Mouse (Mus musculus) midbrain, postnatal 0 days (tissue): Measurements from ENCODE around the gene Adcyap1r1. TPM values are rescaled to one million over a fixed set of nuclear protein-coding genes. Genes with fewer than 3 reads are reported as not detected.

Experiments used
- ATAC-seq: fragments of 200-750 bp; cut with Nextera tagmentation; 2 replicates; pipeline ENCODE4 v1.8.0; 2017; ENCODE audit warnings: moderate number of reproducible peaks, mild to moderate bottlenecking, moderate TSS enrichment, moderate library complexity; ENCODE audit not compliant: low FRiP score
- DNase-seq: peaks from one replicate; pipeline ENCODE4 v3.0.0-alpha.2; 2015; ENCODE audit warnings: low spot score
- H3K27ac ChIP-seq: fragments of 300-500 bp; sonication (generic); 2 replicates; pipeline ENCODE4 v1.5.1; 2014; ENCODE audit warnings: low read depth, mild to moderate bottlenecking, low read length, mixed read lengths
- H3K27me3 ChIP-seq: fragments of 300-500 bp; sonication (generic); 2 replicates; pipeline ENCODE4 v1.6.1; 2014; ENCODE audit warnings: low read length, control low read depth, mixed read lengths; ENCODE audit not compliant: insufficient read depth
- H3K36me3 ChIP-seq: fragments of 300-500 bp; sonication (generic); 2 replicates; pipeline ENCODE4 v1.6.1; 2014; ENCODE audit warnings: low read length, control low read depth, mixed read lengths; ENCODE audit not compliant: insufficient read depth
- H3K4me1 ChIP-seq: fragments of 300-500 bp; sonication (generic); 2 replicates; pipeline ENCODE4 v1.6.1; 2014; ENCODE audit warnings: mild to moderate bottlenecking, control low read depth, antibody characterized with exemption, low read length, mixed read lengths; ENCODE audit not compliant: insufficient read depth
- H3K4me2 ChIP-seq: fragments of 300-500 bp; sonication (generic); 2 replicates; pipeline ENCODE4 v1.6.1; 2014; ENCODE audit warnings: low read depth, mild to moderate bottlenecking, low read length, mixed read lengths; ENCODE audit not compliant: poor library complexity, severe bottlenecking
- H3K4me3 ChIP-seq: fragments of 300-500 bp; sonication (generic); 2 replicates; pipeline ENCODE4 v1.5.1; 2014; ENCODE audit warnings: low read depth, mild to moderate bottlenecking, low read length, moderate library complexity
- H3K9ac ChIP-seq: fragments of 300-500 bp; sonication (generic); replicated peaks from 2 replicates; pipeline ENCODE4 v1.6.1; 2014; ENCODE audit warnings: mild to moderate bottlenecking, low read length, moderate library complexity, mixed read lengths; ENCODE audit not compliant: poor library complexity, severe bottlenecking
- H3K9me3 ChIP-seq: fragments of 300-500 bp; sonication (generic); 2 replicates; pipeline ENCODE4 v1.6.1; 2016; ENCODE audit warnings: low read length, control low read depth
- CTCF ChIP-seq: IDR thresholded peaks from 2 replicates; pipeline ENCODE4 v1.5.1; 2016; ENCODE audit warnings: antibody characterized with exemption, mild to moderate bottlenecking
- WGBS: fragments of 180-500 bp; shearing (Covaris S2); extraction: QIAGEN DNeasy Blood & Tissue Kit; methylation state at CpG from one replicate; pipeline ENCODE4 v1.1.7; 2014; 5-methylcytosine and 5-hydroxymethylcytosine counted together
- microRNA-seq: library from miRNA; unstranded; fragments of <30 nt; microRNA quantifications from one replicate; pipeline ENCODE4, GENCODE M21; 2016; ENCODE audit warnings: borderline number of aligned reads
- polyA plus RNA-seq: library from polyadenylated mRNA; unstranded; fragments of >200 nt; fragmentation: Nextera tagmentation; extraction: Ambion mirVana; gene quantifications from 2 replicates; pipeline ENCODE4 v1.2.1, GENCODE M21; 2015
- total RNA-seq: library from RNA; depleted of rRNA; stranded (reverse); fragments of >200 nt; gene quantifications from 2 replicates; pipeline ENCODE4 v1.2.3, GENCODE M21; 2014; rRNA removed

Gene Adcyap1r1
- total and polyA plus RNA-seq, 2 experiments from 2014 or later = 68.6 to 207 TPM

GRCm38 (mm10) chr6:55536469-55536868 is 84.7 kb downstream of the Adcyap1r1 start:
- 80% methylated on average over 2 of the region's 2 CpGs for WGBS
- no peak for TF ChIP-seq CTCF
- ATAC-seq (no peak), DNase-seq (no peak)
- Histone ChIP-seq H3K4me2 (no peak overlapping the region), H3K4me3 (no peak overlapping the region), H3K9ac (no peak overlapping the region), H3K36me3 (no peaks in the 10 kb centered on the region), H3K4me1 (no peaks in the 10 kb centered on the region), H3K27me3 (no peaks in the 10 kb centered on the region), H3K27ac (no peak overlapping the region), H3K9me3 (no peaks in the 10 kb centered on the region)

GRCm38 (mm10) chr6:55539196-55539595 is 87.4 kb downstream of the Adcyap1r1 start:
- DNase-seq = peak; percentile 68
- ATAC-seq = peak; percentile 81
- no peaks in the 10 kb centered on the region for H3K4me1 ChIP-seq
- H3K4me2 ChIP-seq = peak overlapping the region; percentile 35
- no peaks in the 10 kb centered on the region for H3K36me3 ChIP-seq
- H3K9me3 ChIP-seq = no peaks in the 10 kb centered on the region
- 7% methylated on average over 10 of the region's 10 CpGs for WGBS
- H3K27me3 ChIP-seq = no peaks in the 10 kb centered on the region
- H3K27ac ChIP-seq = peak overlapping the region; percentile 43; the same call in 1 of the 2 replicates
- H3K9ac ChIP-seq = no peak overlapping the region
- 0 out of 2 replicates have a peak overlapping the region, but pooled peaks have one; percentile 5 for H3K4me3 ChIP-seq
- TF ChIP-seq CTCF = no peak

- DNase-seq = peak; percentile 61
- Histone ChIP-seq H3K27me3 (no peaks in the 10 kb centered on the region), H3K9ac (no peak overlapping the region), H3K36me3 (no peaks in the 10 kb centered on the region), H3K27ac (no peak overlapping the region), H3K4me3 (no peak overlapping the region), H3K9me3 (no peaks in the 10 kb centered on the region), H3K4me1 (no peaks in the 10 kb centered on the region), H3K4me2 (no peak overlapping the region)
- peak; percentile 66 for TF ChIP-seq CTCF
- WGBS = 58% methylated on average over 3 of the region's 3 CpGs
- ATAC-seq = no peak
Measured at GRCm38 (mm10) chr6:55542359-55542758, 90.6 kb downstream of the Adcyap1r1 start.

- Histone ChIP-seq H3K9me3 (no peaks in the 10 kb centered on the region), H3K36me3 (no peaks in the 10 kb centered on the region), H3K9ac (no peak overlapping the region), H3K27ac (no peak overlapping the region), H3K4me3 (no peak overlapping the region), H3K4me1 (no peaks in the 10 kb centered on the region), H3K4me2 (no peak overlapping the region), H3K27me3 (no peaks in the 10 kb centered on the region)
- WGBS = 83% methylated on average over 4 of the region's 4 CpGs
- no peak for TF ChIP-seq CTCF
- DNase-seq (no peak), ATAC-seq (no peak)
Measured at GRCm38 (mm10) chr6:55543345-55543744, 91.6 kb downstream of the Adcyap1r1 start.

GRCm38 (mm10) chr6:55549211-55549610 is 97.4 kb downstream of the Adcyap1r1 start:
- no peak overlapping the region for H3K27ac ChIP-seq
- no peak for TF ChIP-seq CTCF
- no peaks in the 10 kb centered on the region for H3K9me3 ChIP-seq
- H3K4me1 ChIP-seq = no peaks in the 10 kb centered on the region
- no peak overlapping the region for H3K4me2 ChIP-seq
- 93% methylated on average over 6 of the region's 6 CpGs for WGBS
- DNase-seq (no peak), ATAC-seq (no peak)
- no peak overlapping the region for H3K9ac ChIP-seq
- H3K27me3 ChIP-seq = no peaks in the 10 kb centered on the region
- no peak overlapping the region for H3K4me3 ChIP-seq
- H3K36me3 ChIP-seq = no peaks in the 10 kb centered on the region

GRCm38 (mm10) chr6:55550926-55551325 is 99.1 kb downstream of the Adcyap1r1 start:
- H3K9ac ChIP-seq = no peak overlapping the region
- WGBS = 34% methylated on average over 13 of the region's 13 CpGs
- no peak overlapping the region for H3K27ac ChIP-seq
- H3K36me3 ChIP-seq = no peaks in the 10 kb centered on the region
- H3K4me2 ChIP-seq = no peak overlapping the region
- no peak for ATAC-seq
- H3K4me1 ChIP-seq = no peaks in the 10 kb centered on the region
- peak; percentile 56 for TF ChIP-seq CTCF
- H3K4me3 ChIP-seq = no peak overlapping the region
- H3K9me3 ChIP-seq = no peaks in the 10 kb centered on the region
- no peaks in the 10 kb centered on the region for H3K27me3 ChIP-seq
- peak; percentile 67 for DNase-seq

Small RNAs within 50 kb of the gene (microRNA-seq; reads per million reads assigned to microRNA genes)
- not detected for gene Gm44352

Other genes with a start within 250 kb of the Adcyap1r1 start
- gene Mindy4, start 248.6 kb upstream of the Adcyap1r1 start, total RNA-seq = 8.8 and 10.9 TPM in 2 replicates
- 9.6 and 10.0 TPM in 2 replicates for gene Mindy4, start 248.6 kb upstream of the Adcyap1r1 start, polyA plus RNA-seq
- 2.2 and 13.2 TPM in 2 replicates for gene Aqp1, start 115.5 kb upstream of the Adcyap1r1 start, total RNA-seq
- 0.63 and 1.1 TPM in 2 replicates for gene Aqp1, start 115.5 kb upstream of the Adcyap1r1 start, polyA plus RNA-seq
- gene Ghrhr, start 75.7 kb upstream of the Adcyap1r1 start, total RNA-seq = not detected in 2 replicates
- not detected in 2 replicates for gene Ghrhr, start 75.7 kb upstream of the Adcyap1r1 start, polyA plus RNA-seq
- 5.8 and 10.0 TPM in 2 replicates for gene Neurod6, start 229.3 kb downstream of the Adcyap1r1 start, total RNA-seq
- 10.1 and 10.3 TPM in 2 replicates for gene Neurod6, start 229.3 kb downstream of the Adcyap1r1 start, polyA plus RNA-seq